ENCODE assay signal across 16 mouse cellular contexts in the genomic region with DNA sequence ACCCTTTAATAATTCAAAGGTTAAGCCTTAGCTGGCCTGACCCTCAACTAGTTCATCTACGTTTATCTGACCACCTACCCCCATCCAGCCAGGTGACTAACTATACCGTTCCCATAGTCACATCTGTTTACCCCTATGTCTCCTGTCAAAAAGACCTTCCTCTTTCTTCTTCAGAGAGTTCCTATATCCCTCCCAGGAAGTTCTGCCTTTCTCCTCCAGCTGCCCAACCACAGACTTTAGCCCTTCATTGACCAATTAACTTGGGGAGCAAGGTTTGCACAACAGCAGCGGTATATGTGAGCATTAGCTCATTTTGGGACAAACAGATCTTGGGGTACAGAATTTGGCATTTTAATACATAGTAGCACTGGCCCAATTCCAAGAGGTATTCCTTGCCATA.
DNase-seq lines count a peak whose midpoint lies in the region; ATAC-seq lines count a peak whose summit lies in the region.
"Had no signal": no experiment of that assay in that cellular context is flagged by ENCODE, and none has a peak within 500 bp of the region (broad histone marks: within the 10 kb centered on the region; RNA-seq: fewer than 3 reads in every experiment).

No protein-coding gene starts in this region.

- intact Hi-C loops in heart, postnatal 10 days (cut with DNase I) = no loop called here

- 0 out of 2 replicates have a peak, but pooled peaks have one; percentile 29 for ATAC-seq in common myeloid progenitor, adult 5-6 weeks (replicated peaks; ENCODE audit: low read depth, poor library complexity, severe bottlenecking)
- ATAC-seq in granulocyte monocyte progenitor cell, adult 5-6 weeks (replicated peaks; ENCODE audit: poor library complexity, severe bottlenecking) = peak; percentile 87
- ATAC-seq in megakaryocyte progenitor cell, adult 5-6 weeks (replicated peaks; ENCODE audit: poor library complexity) = peak; percentile 86
- ATAC-seq in erythroblast, adult 5-6 weeks (replicated peaks; ENCODE audit: low FRiP score, poor library complexity, severe bottlenecking) = no peak
- ATAC-seq: forebrain, embryonic 14.5 days; forebrain, embryonic 16.5 days had no signal

- DNase-seq in heart, postnatal 10 days = no peak
- DNase-seq: adrenal gland, adult 2 months; adrenal gland, postnatal 10 days; adrenal gland, postnatal 25 days; cerebellum, adult 11 months; cerebellum, adult 18-20 months; cerebellum, adult 8-10 months; cerebellum, adult 9-11 months; cerebellum, postnatal 14 days; cerebellum, postnatal 36 days had no signal
